ENCODE assay signal across 7 mouse cellular contexts in the genomic region with DNA sequence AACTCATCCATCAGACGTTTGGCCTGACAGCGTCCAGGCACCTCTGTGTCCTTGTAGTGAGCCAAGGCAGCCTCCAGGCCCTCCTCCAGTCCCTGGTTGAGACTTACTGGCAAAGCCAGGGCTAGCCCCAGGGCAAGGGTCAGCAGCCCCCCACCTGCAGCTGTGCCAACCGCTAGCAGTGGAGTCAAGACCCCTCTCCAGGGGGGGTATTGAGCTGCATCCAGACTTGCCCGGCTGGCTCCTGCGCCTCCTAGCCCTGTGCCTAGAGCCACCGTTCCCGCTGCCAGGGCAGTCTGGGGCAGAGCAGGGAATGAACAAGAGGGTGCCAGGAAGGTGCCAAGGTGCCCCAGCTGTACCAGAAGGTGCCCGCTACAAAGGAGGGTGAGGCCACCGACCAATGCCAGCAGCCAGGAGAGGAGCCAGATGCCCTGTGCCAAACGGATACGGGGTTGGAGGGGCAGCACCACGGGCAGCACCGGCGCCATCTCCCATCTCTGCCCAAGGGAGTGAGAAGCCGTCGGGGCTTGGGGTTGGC. TPM values are rescaled to one million over a fixed set of nuclear protein-coding genes. Genes with fewer than 3 reads are reported as not detected.
DNase-seq lines count a peak whose midpoint lies in the region; ATAC-seq and TF ChIP-seq lines count a peak whose summit lies in the region.

No protein-coding gene starts in this region.

- peak overlapping the region; percentile 82 for H3K4me2 ChIP-seq in lung, embryonic 14.5 days
- peak overlapping the region; percentile 81 for H3K4me2 ChIP-seq in embryonic facial prominence, embryonic 11.5 days (ENCODE audit: low read depth, low read length)
- peak overlapping the region; percentile 78 for H3K4me2 ChIP-seq in hindbrain, embryonic 15.5 days
- H3K4me2 ChIP-seq in midbrain, embryonic 15.5 days, result peak overlapping the region; percentile 81

- H3K9me3 ChIP-seq in lung, embryonic 14.5 days (ENCODE audit: low read depth, low read length), result no peaks in the 10 kb centered on the region
- no peaks in the 10 kb centered on the region for H3K9me3 ChIP-seq in embryonic facial prominence, embryonic 11.5 days (replicated peaks; ENCODE audit: control insufficient read depth, low read length)
- no peaks in the 10 kb centered on the region for H3K9me3 ChIP-seq in hindbrain, embryonic 15.5 days
- no peaks in the 10 kb centered on the region for H3K9me3 ChIP-seq in midbrain, embryonic 15.5 days

- DNase-seq in lung, embryonic 14.5 days, result no peak
- no peak for DNase-seq in lung, postnatal 25 days (ENCODE audit: low spot score)
- DNase-seq in embryonic facial prominence, embryonic 11.5 days (ENCODE audit: low spot score), result no peak
- DNase-seq in B cell, adult 2 months, result no peak

- peak overlapping the region; percentile 82 for H3K4me3 ChIP-seq in lung, embryonic 14.5 days (ENCODE audit: low read depth, low read length)
- peak overlapping the region; percentile 71 for H3K4me3 ChIP-seq in embryonic facial prominence, embryonic 11.5 days (ENCODE audit: low read depth, low read length)
- peak overlapping the region; percentile 57 for H3K4me3 ChIP-seq in hindbrain, embryonic 15.5 days
- H3K4me3 ChIP-seq in midbrain, embryonic 15.5 days, result peak overlapping the region; percentile 52

- WGBS in lung, embryonic 14.5 days, result 23% methylated on average over 16 of the region's 16 CpGs
- 17% methylated on average over 12 of the region's 16 CpGs for WGBS in embryonic facial prominence, embryonic 11.5 days
- 17% methylated on average over 16 of the region's 16 CpGs for WGBS in hindbrain, embryonic 15.5 days
- 16% methylated on average over 16 of the region's 16 CpGs for WGBS in midbrain, embryonic 15.5 days

- H3K27ac ChIP-seq in lung, embryonic 14.5 days (ENCODE audit: low read depth), result peak overlapping the region; percentile 82
- H3K27ac ChIP-seq in embryonic facial prominence, embryonic 11.5 days (replicated peaks; ENCODE audit: low read depth, low read length), result peak overlapping the region; percentile 47; the same call in 1 of the 2 replicates
- peak overlapping the region; percentile 61; the same call in 1 of the 2 replicates for H3K27ac ChIP-seq in hindbrain, embryonic 15.5 days (replicated peaks)
- no peak overlapping the region for H3K27ac ChIP-seq in midbrain, embryonic 15.5 days

- H3K9ac ChIP-seq in lung, embryonic 14.5 days, result peak overlapping the region; percentile 79
- H3K9ac ChIP-seq in embryonic facial prominence, embryonic 11.5 days (replicated peaks; ENCODE audit: low read length), result peak overlapping the region; percentile 83
- peak overlapping the region; percentile 53 for H3K9ac ChIP-seq in hindbrain, embryonic 15.5 days
- H3K9ac ChIP-seq in midbrain, embryonic 15.5 days, result peak overlapping the region; percentile 58

- TF ChIP-seq CTCF in lung, embryonic 14.5 days (IDR thresholded peaks at IDR 0.05; ENCODE audit: low read depth), result no peak

- no peaks in the 10 kb centered on the region for H3K4me1 ChIP-seq in lung, embryonic 14.5 days (ENCODE audit: insufficient read depth)
- H3K4me1 ChIP-seq in embryonic facial prominence, embryonic 11.5 days (ENCODE audit: control insufficient read depth, insufficient read depth, low read length), result no peaks in the 10 kb centered on the region
- H3K4me1 ChIP-seq in hindbrain, embryonic 15.5 days (replicated peaks), result peaks cover 18% of the 10 kb centered on the region
- peaks cover 18% of the 10 kb centered on the region for H3K4me1 ChIP-seq in midbrain, embryonic 15.5 days

- ATAC-seq in lung, embryonic 14.5 days (ENCODE audit: insufficient read depth), result peak; percentile 15; the same call in 1 of the 2 replicates
- ATAC-seq in embryonic facial prominence, embryonic 11.5 days (replicated peaks; ENCODE audit: insufficient number of reproducible peaks, low FRiP score, low TSS enrichment, low read depth), result no peak; the same call in 1 of the 2 replicates
- ATAC-seq in hindbrain, embryonic 15.5 days (ENCODE audit: low FRiP score, low read depth), result peak; percentile 40
- ATAC-seq in midbrain, embryonic 15.5 days (replicated peaks), result peak; percentile 50
- no peak; the same call in 1 of the 2 replicates for ATAC-seq in monocyte, adult 5-6 weeks (replicated peaks; ENCODE audit: insufficient number of reproducible peaks, low FRiP score, low TSS enrichment, poor library complexity, severe bottlenecking)

- no peaks in the 10 kb centered on the region for H3K27me3 ChIP-seq in lung, embryonic 14.5 days (ENCODE audit: insufficient read depth, low read length)
- H3K27me3 ChIP-seq in embryonic facial prominence, embryonic 11.5 days (ENCODE audit: control insufficient read depth, insufficient read depth, low read length), result no peaks in the 10 kb centered on the region
- H3K27me3 ChIP-seq in hindbrain, embryonic 15.5 days, result no peaks in the 10 kb centered on the region; the same call in 1 of the 2 replicates
- H3K27me3 ChIP-seq in midbrain, embryonic 15.5 days (replicated peaks), result no peaks in the 10 kb centered on the region

- H3K36me3 ChIP-seq in lung, embryonic 14.5 days (ENCODE audit: insufficient read depth), result peaks cover 41% of the 10 kb centered on the region
- no peaks in the 10 kb centered on the region for H3K36me3 ChIP-seq in embryonic facial prominence, embryonic 11.5 days (replicated peaks; ENCODE audit: control insufficient read depth, insufficient read depth, low read depth, low read length)
- peaks cover 19% of the 10 kb centered on the region for H3K36me3 ChIP-seq in hindbrain, embryonic 15.5 days
- peaks cover 12% of the 10 kb centered on the region; the same call in 1 of the 2 replicates for H3K36me3 ChIP-seq in midbrain, embryonic 15.5 days (replicated peaks)

RNA-seq across cellular contexts. Expression of gene Rom1, which starts 0.4 kb away (rescaled TPM):
- polyA plus RNA-seq in lung, embryonic 14.5 days (2014; fragmentation: Nextera tagmentation; extraction: Ambion mirVana), result 0.73 and 1.3 TPM in 2 replicates
- 0.72 and 0.81 TPM in 2 replicates for polyA plus RNA-seq in embryonic facial prominence, embryonic 11.5 days (2014; fragmentation: Nextera tagmentation; extraction: Ambion mirVana)
- polyA plus RNA-seq in hindbrain, embryonic 15.5 days (2015; fragmentation: Nextera tagmentation; extraction: Ambion mirVana), result 2.7 and 3.1 TPM in 2 replicates
- polyA plus RNA-seq in midbrain, embryonic 15.5 days (2015; fragmentation: Nextera tagmentation; extraction: Ambion mirVana), result 1.9 and 2.4 TPM in 2 replicates
- total RNA-seq in monocyte, adult 5-6 weeks (2017), result 2.1 to 7.6 TPM (median 3.6 TPM) in 3 replicates

RNA-seq across cellular contexts. Expression of gene Eml3, which starts 0.6 kb away (rescaled TPM):
- polyA plus RNA-seq in lung, embryonic 14.5 days (2014; fragmentation: Nextera tagmentation; extraction: Ambion mirVana), result 19.0 and 19.5 TPM in 2 replicates
- 8.4 and 9.0 TPM in 2 replicates for polyA plus RNA-seq in embryonic facial prominence, embryonic 11.5 days (2014; fragmentation: Nextera tagmentation; extraction: Ambion mirVana)
- polyA plus RNA-seq in hindbrain, embryonic 15.5 days (2015; fragmentation: Nextera tagmentation; extraction: Ambion mirVana), result 9.9 and 12.8 TPM in 2 replicates
- polyA plus RNA-seq in midbrain, embryonic 15.5 days (2015; fragmentation: Nextera tagmentation; extraction: Ambion mirVana), result 10.5 and 13.4 TPM in 2 replicates
- total RNA-seq in monocyte, adult 5-6 weeks (2017), result 39.3 to 101 TPM (median 62.5 TPM) in 3 replicates

RNA-seq across cellular contexts. Expression of gene B3gat3, which starts 8.6 kb away (rescaled TPM):
- polyA plus RNA-seq in lung, embryonic 14.5 days (2014; fragmentation: Nextera tagmentation; extraction: Ambion mirVana), result 34.5 and 37.8 TPM in 2 replicates
- polyA plus RNA-seq in embryonic facial prominence, embryonic 11.5 days (2014; fragmentation: Nextera tagmentation; extraction: Ambion mirVana), result 32.0 and 32.8 TPM in 2 replicates
- polyA plus RNA-seq in hindbrain, embryonic 15.5 days (2015; fragmentation: Nextera tagmentation; extraction: Ambion mirVana), result 94.3 and 98.1 TPM in 2 replicates
- 96.1 and 96.6 TPM in 2 replicates for polyA plus RNA-seq in midbrain, embryonic 15.5 days (2015; fragmentation: Nextera tagmentation; extraction: Ambion mirVana)
- total RNA-seq in monocyte, adult 5-6 weeks (2017), result 34.2 to 75.8 TPM (median 50.2 TPM) in 3 replicates

RNA-seq across cellular contexts. Expression of gene Mta2, which starts 12.9 kb away (rescaled TPM):
- polyA plus RNA-seq in lung, embryonic 14.5 days (2014; fragmentation: Nextera tagmentation; extraction: Ambion mirVana), result 44.0 and 52.1 TPM in 2 replicates
- 57.5 and 57.6 TPM in 2 replicates for polyA plus RNA-seq in embryonic facial prominence, embryonic 11.5 days (2014; fragmentation: Nextera tagmentation; extraction: Ambion mirVana)
- polyA plus RNA-seq in hindbrain, embryonic 15.5 days (2015; fragmentation: Nextera tagmentation; extraction: Ambion mirVana), result 103 and 109 TPM in 2 replicates
- 119 and 121 TPM in 2 replicates for polyA plus RNA-seq in midbrain, embryonic 15.5 days (2015; fragmentation: Nextera tagmentation; extraction: Ambion mirVana)
- total RNA-seq in monocyte, adult 5-6 weeks (2017), result 129 to 201 TPM (median 158 TPM) in 3 replicates

RNA-seq across cellular contexts. Expression of gene Tut1, which starts 24.9 kb away (rescaled TPM):
- polyA plus RNA-seq in lung, embryonic 14.5 days (2014; fragmentation: Nextera tagmentation; extraction: Ambion mirVana), result 27.4 and 28.4 TPM in 2 replicates
- polyA plus RNA-seq in embryonic facial prominence, embryonic 11.5 days (2014; fragmentation: Nextera tagmentation; extraction: Ambion mirVana), result 25.5 and 28.0 TPM in 2 replicates
- polyA plus RNA-seq in hindbrain, embryonic 15.5 days (2015; fragmentation: Nextera tagmentation; extraction: Ambion mirVana), result 24.9 and 25.4 TPM in 2 replicates
- polyA plus RNA-seq in midbrain, embryonic 15.5 days (2015; fragmentation: Nextera tagmentation; extraction: Ambion mirVana), result 27.5 and 30.5 TPM in 2 replicates
- total RNA-seq in monocyte, adult 5-6 weeks (2017), result 14.8 to 16.9 TPM (median 16.7 TPM) in 3 replicates

Comparison
In these comparisons a context has a peak if more than half of its experiments do, and no peak if none do; other contexts are left out.
1. ATAC-seq: peak in lung, embryonic 14.5 days (single experiment), hindbrain, embryonic 15.5 days (single experiment) and midbrain, embryonic 15.5 days (single experiment); none in embryonic facial prominence, embryonic 11.5 days (single experiment) and monocyte, adult 5-6 weeks (single experiment).
2. Peak in every context shown above with its lines, with median percentiles within 50 percentile points of each other: H3K4me2 ChIP-seq, H3K4me3 ChIP-seq and H3K9ac ChIP-seq.